Mouse (Mus musculus) C2C12 (cell line): ENCODE measurements around the gene Hoxc4.

Experiments
- CEBPB ChIP-seq: IDR thresholded peaks from one replicate; pipeline ENCODE4 v1.6.1; 2011; ENCODE audit warnings: low read depth, mild to moderate bottlenecking, control low read depth, moderate library complexity
- CTCF ChIP-seq: IDR thresholded peaks from one replicate; pipeline ENCODE4 v1.5.1; 2011; ENCODE audit not compliant: control insufficient read depth, insufficient read depth, insufficient read length
- FOSL1 ChIP-seq: IDR thresholded peaks from one replicate; pipeline ENCODE4 v1.8.0; 2011; ENCODE audit warnings: mild to moderate bottlenecking, low read length; ENCODE audit not compliant: poor library complexity, insufficient read depth, severe bottlenecking
- MAX ChIP-seq: IDR thresholded peaks from one replicate; pipeline ENCODE4 v1.6.1; 2011; ENCODE audit warnings: mild to moderate bottlenecking, control low read depth
- MYOG ChIP-seq: IDR thresholded peaks from one replicate; pipeline ENCODE4 v1.6.1; 2011; ENCODE audit not compliant: control insufficient read depth, insufficient read length; ENCODE audit errors: extremely low read depth
- USF1 ChIP-seq: IDR thresholded peaks from one replicate; pipeline ENCODE4 v1.6.1; 2011; ENCODE audit warnings: low read depth, mild to moderate bottlenecking, control low read depth, moderate library complexity

DNA sequence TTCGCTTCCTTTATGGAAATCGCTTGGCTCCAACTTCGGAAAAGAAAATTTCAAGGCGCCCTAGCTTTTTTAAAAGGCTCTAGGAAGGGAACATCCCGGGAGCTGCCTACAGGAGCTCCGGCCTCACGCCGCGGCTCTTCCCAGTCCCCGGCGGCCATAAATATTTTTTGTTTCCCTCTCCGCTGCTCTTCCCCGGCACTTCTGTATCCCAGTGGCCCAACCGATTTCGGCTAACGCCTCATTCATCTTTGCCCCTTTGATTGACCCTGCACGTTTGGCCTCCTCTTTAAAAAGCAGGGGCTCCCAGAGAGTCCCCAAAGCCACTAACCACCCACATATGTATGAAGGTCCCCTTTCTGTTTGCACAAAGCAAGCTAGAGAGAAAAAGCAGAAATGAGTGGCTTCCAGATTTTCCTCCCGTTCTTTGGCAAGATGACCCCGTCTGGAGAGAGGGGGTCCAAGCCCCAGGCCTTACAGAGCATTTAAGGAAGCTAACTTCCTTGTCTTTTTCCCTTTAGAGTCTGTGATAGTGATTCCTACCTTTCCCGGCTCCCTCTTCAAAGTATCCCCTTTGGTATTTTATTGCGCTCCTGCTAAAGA lies 40.8 kb downstream of the Hoxc4 start:
- TF ChIP-seq FOSL1 (no peak), MAX (no peak), CTCF (no peak), MYOG (no peak), CEBPB (no peak), USF1 (no peak)
